Mouse (Mus musculus) frontal cortex, adult (tissue): ENCODE results near the gene Cmtm1.
"Not testable (repeated sequence)": the region's sequence is repeated elsewhere in the genome, so short reads cannot be mapped to it uniquely, and the experiment has no call there.

Experiments
- ATAC-seq: cut with Nextera tagmentation; 2 replicates; pipeline ENCODE4 v1.9.2; 2017; ENCODE audit warnings: mild to moderate bottlenecking, moderate library complexity, mixed read lengths; ENCODE audit not compliant: low TSS enrichment

Cmtm1 gene

GRCm38 (mm10) chr8:104321267-104321666 lies 11.3 kb upstream of the Cmtm1 start, which contains the start of gene Gm11020:
TSS of gene Gm11020 (plus strand) at chr8:104321567.
- not testable (repeated sequence) for ATAC-seq

GRCm38 (mm10) chr8:104313311-104313710 lies 3.4 kb upstream of the Cmtm1 start:
- ATAC-seq, result no peak

GRCm38 (mm10) chr8:104312023-104312422 lies 2.1 kb upstream of the Cmtm1 start:
- ATAC-seq, result peak; percentile 81

- not testable (repeated sequence) for ATAC-seq
Observed at GRCm38 (mm10) chr8:104308341-104308740, 1.6 kb downstream of the Cmtm1 start.

GRCm38 (mm10) chr8:104304962-104305361 lies 5.0 kb downstream of the Cmtm1 start:
- ATAC-seq, result no peak

GRCm38 (mm10) chr8:104302536-104302935 lies 7.4 kb downstream of the Cmtm1 start:
- ATAC-seq, result not testable (repeated sequence)

- not testable (repeated sequence) for ATAC-seq
Observed at GRCm38 (mm10) chr8:104301577-104301976, 8.4 kb downstream of the Cmtm1 start.

- ATAC-seq, result no peak
Observed at GRCm38 (mm10) chr8:104294396-104294795, 15.5 kb downstream of the Cmtm1 start.

GRCm38 (mm10) chr8:104293081-104293480 lies 16.9 kb downstream of the Cmtm1 start, which contains the start of gene Cmtm2a:
TSS of gene Cmtm2a (minus strand) at chr8:104293181.
- not testable (repeated sequence) for ATAC-seq

GRCm38 (mm10) chr8:104268937-104269440 lies 41.0 kb downstream of the Cmtm1 start:
- no peak for ATAC-seq

GRCm38 (mm10) chr8:104268368-104268767 lies 41.6 kb downstream of the Cmtm1 start:
- no peak for ATAC-seq

GRCm38 (mm10) chr8:104264271-104264935 lies 45.5 kb downstream of the Cmtm1 start:
- ATAC-seq, result not testable (repeated sequence)

GRCm38 (mm10) chr8:104261802-104262201 lies 48.1 kb downstream of the Cmtm1 start:
- ATAC-seq, result peak; percentile 90

- ATAC-seq, result no peak
Observed at GRCm38 (mm10) chr8:104253016-104253415, 56.9 kb downstream of the Cmtm1 start.

GRCm38 (mm10) chr8:104251461-104251860 lies 58.5 kb downstream of the Cmtm1 start:
- no peak for ATAC-seq

- ATAC-seq, result peak; percentile 77
Observed at GRCm38 (mm10) chr8:104250439-104251367, 59.2 kb downstream of the Cmtm1 start, which contains the start of gene Cklf. TSS of gene Cklf (plus strand) at chr8:104250861.

GRCm38 (mm10) chr8:104249442-104249996 lies 60.4 kb downstream of the Cmtm1 start:
- no peak for ATAC-seq

- ATAC-seq, result peak; percentile 91
Observed at GRCm38 (mm10) chr8:104248276-104248675, 61.7 kb downstream of the Cmtm1 start, which contains the start of gene Tk2. TSS of gene Tk2 (minus strand) at chr8:104248558.

- ATAC-seq, result peak; percentile 6
Observed at GRCm38 (mm10) chr8:104247908-104248275, 62.1 kb downstream of the Cmtm1 start.

- ATAC-seq, result no peak
Observed at GRCm38 (mm10) chr8:104247054-104247907, 62.7 kb downstream of the Cmtm1 start.

- no peak for ATAC-seq
Observed at GRCm38 (mm10) chr8:104246621-104247020, 63.3 kb downstream of the Cmtm1 start.
